Mouse (Mus musculus) erythroblast, embryonic 14.5 days (primary cell): ENCODE results near the gene Gmpr2.

Source experiments
- GATA1 ChIP-seq: IDR thresholded peaks from 2 replicates; pipeline ENCODE4 v1.6.1; 2012; ENCODE audit warnings: low read length, inconsistent platforms, mixed read lengths
- TAL1 ChIP-seq: IDR thresholded peaks from 3 replicates; pipeline ENCODE4 v1.6.1; 2012; ENCODE audit warnings: low read length, inconsistent platforms, mixed read lengths

- TF ChIP-seq GATA1 = no peak
- no peak for TF ChIP-seq TAL1
Measured at GRCm38 (mm10) chr14:55723433-55723832, 51.7 kb downstream of the Gmpr2 start.
